In genomic region chr14:117324214-117324613, GRCm38 (mm10) we compare ENCODE assay signal across 29 mouse cellular contexts.
"Had no signal": no experiment of that assay in that cellular context is flagged by ENCODE, and none has a peak within 500 bp of the region (broad histone marks: within the 10 kb centered on the region; RNA-seq: fewer than 3 reads in every experiment).

No protein-coding gene starts in this region.

- DNase-seq: cerebellum, adult 2 months; cerebellum, adult 8-10 months; cerebellum, adult 9-10 months; cerebellum, adult 9-11 months; cerebellum, postnatal 10 days; cerebellum, postnatal 14 days; cerebellum, postnatal 25 days; cerebellum, postnatal 36 days; embryo, embryonic 11 days; forebrain, postnatal 0 days; gastrocnemius, adult 2 months; gastrocnemius, postnatal 10 days; gastrocnemius, postnatal 14 days; gastrocnemius, postnatal 25 days; gastrocnemius, postnatal 36 days; heart, adult 11 months; heart, adult 18-20 months; heart, adult 2 months had no signal

- ATAC-seq: forebrain, embryonic 13.5 days; forebrain, embryonic 14.5 days; forebrain, embryonic 15.5 days; forebrain, embryonic 16.5 days; forebrain, postnatal 0 days had no signal

- H3K4me2 ChIP-seq: embryonic facial prominence, embryonic 12.5 days; embryonic facial prominence, embryonic 13.5 days; embryonic facial prominence, embryonic 15.5 days; forebrain, embryonic 12.5 days; forebrain, embryonic 13.5 days; forebrain, embryonic 15.5 days had no signal

- H3K9me3 ChIP-seq: embryonic facial prominence, embryonic 10.5 days; embryonic facial prominence, embryonic 12.5 days; embryonic facial prominence, embryonic 13.5 days; embryonic facial prominence, embryonic 15.5 days; forebrain, embryonic 10.5 days; forebrain, embryonic 12.5 days; forebrain, embryonic 13.5 days; forebrain, embryonic 15.5 days had no signal

- H3K27me3 ChIP-seq: embryonic facial prominence, embryonic 12.5 days; embryonic facial prominence, embryonic 13.5 days; embryonic facial prominence, embryonic 15.5 days; forebrain, embryonic 12.5 days; forebrain, embryonic 13.5 days; forebrain, embryonic 15.5 days had no signal

- H3K36me3 ChIP-seq: embryonic facial prominence, embryonic 10.5 days; embryonic facial prominence, embryonic 12.5 days; embryonic facial prominence, embryonic 13.5 days; embryonic facial prominence, embryonic 15.5 days; forebrain, embryonic 10.5 days; forebrain, embryonic 12.5 days; forebrain, embryonic 15.5 days had no signal

- H3K4me1 ChIP-seq: embryonic facial prominence, embryonic 10.5 days; embryonic facial prominence, embryonic 12.5 days; embryonic facial prominence, embryonic 13.5 days; embryonic facial prominence, embryonic 15.5 days; forebrain, embryonic 10.5 days; forebrain, embryonic 12.5 days; forebrain, embryonic 13.5 days; forebrain, embryonic 15.5 days had no signal

- H3K27ac ChIP-seq: embryonic facial prominence, embryonic 10.5 days; embryonic facial prominence, embryonic 12.5 days; embryonic facial prominence, embryonic 13.5 days; embryonic facial prominence, embryonic 15.5 days; forebrain, embryonic 10.5 days; forebrain, embryonic 12.5 days; forebrain, embryonic 13.5 days; forebrain, embryonic 15.5 days; gastrocnemius, adult 2 months; heart, adult 2 months had no signal

- H3K9ac ChIP-seq: embryonic facial prominence, embryonic 12.5 days; embryonic facial prominence, embryonic 13.5 days; embryonic facial prominence, embryonic 15.5 days; forebrain, embryonic 12.5 days; forebrain, embryonic 13.5 days; forebrain, embryonic 15.5 days; forebrain, postnatal 0 days had no signal

- H3K4me3 ChIP-seq: embryonic facial prominence, embryonic 10.5 days; embryonic facial prominence, embryonic 12.5 days; embryonic facial prominence, embryonic 13.5 days; embryonic facial prominence, embryonic 15.5 days; erythroblast, embryonic 14.5 days; forebrain, embryonic 10.5 days; forebrain, embryonic 12.5 days; forebrain, embryonic 13.5 days; forebrain, embryonic 15.5 days; gastrocnemius, adult 2 months; heart, adult 2 months had no signal
